Mouse (Mus musculus): Measurements from ENCODE around the gene Gm13871.
"Not testable (repeated sequence)": the region's sequence is repeated elsewhere in the genome, so short reads cannot be mapped to it uniquely, and the experiment has no call there.

The Gm13871 gene

DNA sequence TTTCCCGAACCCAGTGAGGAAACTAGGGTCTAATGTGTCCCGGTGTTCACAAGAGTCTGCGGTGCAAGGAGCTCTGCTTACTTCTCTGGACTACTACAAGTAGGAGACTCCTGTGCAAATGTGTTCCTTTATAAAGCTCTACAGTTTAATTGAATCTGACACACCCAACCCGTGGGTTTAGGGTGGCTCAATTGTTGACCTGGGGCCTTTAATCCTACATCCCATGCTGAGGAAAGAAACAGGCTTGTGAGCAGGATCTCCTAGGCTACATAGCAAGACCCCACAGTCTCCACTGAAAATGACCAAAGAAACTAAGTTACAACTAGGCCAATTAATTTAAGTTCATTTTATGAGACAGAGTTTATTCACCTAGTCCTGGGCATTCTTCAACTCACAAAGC lies at the start of gene Gm13871:
Gm13871 (minus strand) TSS at position 101 of the 400 bp plus-strand sequence.
- DNase-seq, result not testable (repeated sequence)

DNA sequence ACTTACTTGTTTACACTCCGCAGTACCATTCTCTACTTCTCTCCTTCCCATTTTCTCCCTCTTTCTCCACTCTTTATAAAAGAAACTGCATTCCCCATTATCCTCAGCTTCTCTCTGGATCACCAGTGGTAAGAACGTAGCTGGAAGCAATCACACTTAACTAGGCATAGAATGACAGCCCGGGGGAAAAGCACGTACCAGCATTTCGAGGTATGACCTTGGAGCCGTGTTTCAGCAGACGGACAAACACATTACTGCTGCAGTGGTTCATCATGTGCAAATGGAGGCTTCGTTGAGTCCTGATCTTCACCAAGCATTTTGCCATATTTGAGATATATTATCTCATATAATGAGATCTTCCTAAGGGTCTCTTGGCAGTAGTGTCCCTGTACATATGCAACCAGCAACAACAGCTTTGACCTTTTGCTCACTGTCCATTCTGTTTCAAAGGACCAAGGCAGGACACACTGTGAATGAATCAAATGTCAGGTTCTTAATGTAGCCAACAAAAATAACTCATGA lies 44.7 kb upstream of the Gm13871 start, which contains the start of gene 2310002L09Rik:
2310002L09Rik (minus strand) TSS at position 472 of the 522 bp plus-strand sequence.
- DNase-seq, result no peak

GRCm38 (mm10) chr4:73920660-73921059 lies 14.9 kb upstream of the Gm13871 start, which contains the start of gene Gm11756:
Gm11756 (minus strand) TSS chr4:73920760.
- DNase-seq, result not testable (repeated sequence)

- DNase-seq, result not testable (repeated sequence)
Observed at GRCm38 (mm10) chr4:73891012-73891411, 14.7 kb downstream of the Gm13871 start, which contains the start of gene Gm11757. Gm11757 (minus strand) TSS chr4:73891112.

DNA sequence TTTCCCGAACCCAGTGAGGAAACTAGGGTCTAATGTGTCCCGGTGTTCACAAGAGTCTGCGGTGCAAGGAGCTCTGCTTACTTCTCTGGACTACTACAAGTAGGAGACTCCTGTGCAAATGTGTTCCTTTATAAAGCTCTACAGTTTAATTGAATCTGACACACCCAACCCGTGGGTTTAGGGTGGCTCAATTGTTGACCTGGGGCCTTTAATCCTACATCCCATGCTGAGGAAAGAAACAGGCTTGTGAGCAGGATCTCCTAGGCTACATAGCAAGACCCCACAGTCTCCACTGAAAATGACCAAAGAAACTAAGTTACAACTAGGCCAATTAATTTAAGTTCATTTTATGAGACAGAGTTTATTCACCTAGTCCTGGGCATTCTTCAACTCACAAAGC lies 29.6 kb downstream of the Gm13871 start, which contains the start of gene Gm11758:
Gm11758 (minus strand) TSS at position 101 of the 400 bp plus-strand sequence.
- not testable (repeated sequence) for DNase-seq
